Mouse (Mus musculus): ENCODE measurements around the gene Rhov.

DNA sequence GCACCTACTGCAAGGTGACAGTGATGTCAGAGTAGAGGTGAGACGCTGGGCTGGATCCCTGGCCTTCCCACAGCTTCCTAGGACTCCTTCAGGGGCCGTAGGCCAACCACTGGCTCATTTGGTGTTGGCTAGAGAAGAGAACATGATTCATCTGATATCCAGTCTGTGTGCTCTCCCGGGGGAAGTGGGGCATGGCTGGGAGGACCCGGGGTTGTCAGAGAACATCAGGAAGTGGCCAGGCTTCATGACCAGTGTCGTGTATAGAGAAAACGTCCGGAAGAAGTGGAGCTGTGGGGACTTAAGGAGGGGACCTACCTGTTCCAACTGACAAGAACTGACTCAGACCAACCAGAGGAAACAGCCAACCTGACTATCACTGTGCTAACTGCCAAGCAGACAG, 25.8 kb downstream of the Rhov start:
- TF ChIP-seq POLR2A (IDR thresholded peaks at IDR 0.05; ENCODE audit: low read depth, low read length), result no peak
- no peak for TF ChIP-seq CTCF (IDR thresholded peaks at IDR 0.05; ENCODE audit: extremely low read depth, insufficient read depth, insufficient read length, insufficient replicate concordance)
